Mouse (Mus musculus) lung, postnatal 36 days (tissue): ENCODE results near the gene Herpud1.
A peak's percentile ranks its signal among the peaks of the same experiment; 100 is the strongest.
"Not testable (repeated sequence)": the region's sequence is repeated elsewhere in the genome, so short reads cannot be mapped to it uniquely, and the experiment has no call there.

ENCODE experiments used
- DNase-seq: peaks from one replicate; pipeline ENCODE4 v3.0.0; 2022; ENCODE audit warnings: mixed read lengths

Herpud1 gene

DNA sequence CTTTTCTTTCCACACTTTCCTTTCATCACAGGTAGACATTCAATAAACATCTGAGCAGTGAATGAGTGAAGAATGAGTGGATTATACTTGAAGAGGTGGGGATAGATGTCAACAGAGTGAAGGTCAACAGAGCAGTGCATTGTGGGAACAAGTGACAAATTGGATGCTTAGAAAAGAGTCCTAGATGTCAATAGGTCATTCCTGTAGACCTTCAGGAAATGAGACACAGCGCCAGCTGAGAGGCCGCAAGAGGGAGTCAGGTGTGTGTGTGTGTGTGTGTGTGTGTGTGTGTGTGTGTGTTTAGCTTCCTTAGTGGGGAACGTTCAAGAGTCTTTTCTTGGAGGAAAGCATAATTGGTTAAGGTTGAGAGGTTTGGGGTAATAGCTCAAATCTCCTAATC lies 10.1 kb upstream of the Herpud1 start:
- DNase-seq = peak; percentile 70

- peak; percentile 36 for DNase-seq
Observed at GRCm38 (mm10) chr8:94376580-94376979, 9.7 kb upstream of the Herpud1 start.

GRCm38 (mm10) chr8:94377031-94377430 lies 9.2 kb upstream of the Herpud1 start:
- DNase-seq = peak; percentile 37

GRCm38 (mm10) chr8:94377714-94378205 lies 8.5 kb upstream of the Herpud1 start:
- peak; percentile 93 for DNase-seq

DNA sequence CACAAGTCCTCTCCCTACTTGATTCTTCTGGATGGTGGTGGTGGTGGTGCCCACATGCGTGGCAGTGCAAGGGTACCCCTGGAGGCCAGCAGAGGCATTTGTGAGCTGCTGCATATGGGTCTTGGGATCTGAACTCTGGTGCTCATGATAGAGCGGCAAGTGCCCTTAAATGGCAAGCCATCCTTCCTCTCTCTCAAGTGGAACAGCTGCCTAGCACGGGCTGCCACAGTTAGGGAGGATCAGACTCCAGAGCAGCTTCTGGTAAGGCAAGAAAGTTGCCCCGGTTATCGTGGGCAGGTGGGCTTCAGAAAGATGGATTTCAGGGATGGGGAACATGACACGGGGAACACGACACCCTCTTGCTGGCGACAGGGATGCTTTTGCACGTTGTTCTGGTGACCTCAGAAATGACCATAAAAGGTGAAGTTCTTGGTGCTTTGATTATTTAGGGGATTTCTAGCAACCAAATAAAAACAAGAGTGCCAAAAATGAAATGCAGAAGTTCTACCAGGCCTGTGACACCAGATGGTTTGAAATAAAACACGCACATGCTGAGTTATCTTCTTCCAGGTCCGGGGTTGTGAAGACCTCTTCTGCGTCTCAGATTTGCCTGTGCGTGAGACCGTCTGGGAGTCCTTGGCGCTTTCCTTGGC lies 7.3 kb upstream of the Herpud1 start:
- peak; percentile 48 for DNase-seq

DNA sequence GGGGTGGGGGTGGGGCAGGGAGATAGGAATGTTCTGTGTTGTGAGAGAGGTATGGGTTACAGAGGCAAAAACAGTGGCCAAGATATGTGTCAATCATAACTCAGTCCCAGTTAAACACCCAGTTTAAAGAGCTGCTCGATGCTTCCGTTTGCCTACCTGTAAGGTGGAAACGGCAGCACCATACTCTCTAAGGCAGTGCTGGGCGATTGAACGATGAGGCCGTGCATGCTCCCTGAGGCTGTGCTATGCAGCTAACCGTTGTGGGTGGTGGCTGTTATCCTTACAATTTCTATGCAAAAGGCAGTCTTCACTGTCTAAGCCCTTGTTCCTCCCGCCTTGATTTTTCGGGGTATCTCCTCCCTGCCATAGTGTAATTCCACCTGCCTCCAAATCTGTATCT lies 6.6 kb upstream of the Herpud1 start:
- DNase-seq = no peak

- no peak for DNase-seq
Observed at GRCm38 (mm10) chr8:94384166-94384565, 2.1 kb upstream of the Herpud1 start.

- no peak for DNase-seq
Observed at GRCm38 (mm10) chr8:94385506-94386213, 578 bp upstream of the Herpud1 start.

DNA sequence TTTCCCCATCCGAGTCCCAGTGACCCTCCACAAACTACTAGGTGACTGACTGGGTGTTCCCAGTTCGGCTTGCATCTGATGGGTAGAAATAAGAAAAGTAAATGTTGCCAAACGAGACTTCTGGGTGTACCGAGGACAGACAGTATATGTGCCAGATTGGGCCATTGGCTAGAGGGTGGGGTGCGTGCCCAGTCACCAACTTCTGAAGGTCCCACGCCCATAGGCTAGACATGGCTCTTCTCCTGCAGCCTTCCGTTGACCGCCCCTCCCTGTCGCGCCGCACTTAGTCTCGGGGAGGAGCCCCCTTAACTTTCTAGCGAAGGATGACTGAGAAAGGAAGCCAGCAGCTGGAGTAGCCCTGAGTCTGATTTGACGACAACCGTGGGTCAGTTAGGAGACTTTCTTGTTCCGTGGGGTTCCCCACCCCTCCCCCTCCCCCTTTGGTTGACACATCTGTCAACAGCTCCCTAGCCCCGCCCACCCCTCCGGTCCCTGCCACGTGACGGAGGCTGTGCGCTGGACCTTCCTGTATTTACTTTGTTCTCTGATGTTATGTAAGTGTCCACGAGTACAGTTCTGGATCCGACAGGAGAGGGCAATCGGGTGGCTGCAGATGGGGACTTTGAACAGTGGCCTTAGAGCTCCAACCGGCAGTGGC lies 918 bp downstream of the Herpud1 start:
- peak; percentile 97 for DNase-seq

DNA sequence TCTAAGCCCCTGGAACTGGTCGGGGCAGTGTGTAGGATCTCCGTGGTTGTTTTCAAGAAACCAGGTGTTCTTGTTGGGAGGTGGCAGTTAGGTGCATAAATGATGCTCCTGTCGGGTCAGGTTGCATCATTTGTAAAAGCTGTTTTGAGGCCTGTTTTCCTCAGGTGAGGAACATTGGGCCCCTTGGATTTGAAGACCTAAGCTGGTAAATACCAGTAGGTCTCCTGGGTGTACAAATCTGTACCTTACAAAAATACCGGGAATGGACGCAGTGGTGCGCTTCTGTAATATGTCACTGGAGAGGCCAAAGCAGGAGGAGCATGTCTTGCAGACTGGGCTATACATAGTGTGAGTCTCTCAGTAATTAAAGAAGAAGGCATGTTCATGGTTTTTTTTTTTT lies 1.5 kb downstream of the Herpud1 start:
- no peak for DNase-seq

- DNase-seq = no peak
Observed at GRCm38 (mm10) chr8:94389531-94389930, 3.3 kb downstream of the Herpud1 start.

- no peak for DNase-seq
Observed at GRCm38 (mm10) chr8:94390429-94390828, 4.2 kb downstream of the Herpud1 start.

GRCm38 (mm10) chr8:94390910-94391309 lies 4.7 kb downstream of the Herpud1 start:
- DNase-seq = no peak

GRCm38 (mm10) chr8:94392147-94392546 lies 5.9 kb downstream of the Herpud1 start:
- peak; percentile 81 for DNase-seq

DNA sequence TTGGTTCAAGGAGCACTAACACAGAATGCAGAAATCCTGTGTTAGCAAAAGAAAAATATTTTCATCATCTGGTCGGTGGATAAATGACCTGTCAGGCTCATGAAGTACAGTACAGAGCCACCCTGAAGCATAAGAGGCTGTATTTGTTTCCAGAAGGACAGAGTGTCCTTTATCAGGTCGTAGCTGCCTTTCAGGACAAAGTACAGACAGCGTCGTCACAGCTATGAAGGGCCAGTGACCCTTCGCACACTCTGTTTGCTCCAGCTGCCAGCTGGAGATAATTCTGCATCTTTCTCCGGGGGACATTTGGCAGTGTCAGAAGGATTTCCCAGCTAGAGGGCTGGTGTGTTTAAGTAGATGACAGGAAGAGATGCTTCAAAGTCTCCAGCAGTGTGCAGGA lies 6.4 kb downstream of the Herpud1 start:
- DNase-seq = no peak

DNA sequence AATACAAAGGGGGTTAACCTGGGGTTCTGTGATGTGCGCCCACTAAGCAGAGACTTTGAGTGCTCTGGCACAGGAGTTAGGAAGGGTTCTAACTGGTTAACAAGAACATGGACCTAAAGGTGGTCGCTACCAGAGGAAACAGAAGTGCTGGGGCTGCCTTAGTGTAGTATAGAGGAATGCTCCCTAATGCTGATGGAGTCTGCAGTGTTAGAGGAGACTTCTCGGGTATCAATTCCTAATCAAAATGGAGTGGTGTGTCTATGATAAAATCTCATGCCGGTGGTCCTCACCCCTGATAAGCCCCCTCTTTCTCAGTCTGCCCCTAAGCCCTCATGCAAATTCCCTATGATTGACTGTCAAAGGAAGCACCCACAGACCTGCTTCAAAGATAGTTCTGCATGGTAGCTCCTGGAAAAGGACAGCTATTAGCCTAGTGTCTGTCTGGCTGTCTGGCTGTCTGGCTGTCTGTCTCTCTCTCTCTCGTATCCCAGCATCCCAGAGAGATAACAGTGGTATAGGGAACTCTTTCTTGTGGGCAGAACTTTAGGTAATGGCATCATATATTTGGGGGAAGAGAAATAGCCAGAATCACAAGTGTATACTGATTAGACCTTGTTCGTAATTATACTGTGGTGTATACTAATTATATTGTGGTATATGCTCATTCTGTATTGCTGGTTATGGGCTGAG lies 9.8 kb downstream of the Herpud1 start:
- no peak for DNase-seq

GRCm38 (mm10) chr8:94396964-94397657 lies 10.9 kb downstream of the Herpud1 start:
- DNase-seq = peak; percentile 82

DNA sequence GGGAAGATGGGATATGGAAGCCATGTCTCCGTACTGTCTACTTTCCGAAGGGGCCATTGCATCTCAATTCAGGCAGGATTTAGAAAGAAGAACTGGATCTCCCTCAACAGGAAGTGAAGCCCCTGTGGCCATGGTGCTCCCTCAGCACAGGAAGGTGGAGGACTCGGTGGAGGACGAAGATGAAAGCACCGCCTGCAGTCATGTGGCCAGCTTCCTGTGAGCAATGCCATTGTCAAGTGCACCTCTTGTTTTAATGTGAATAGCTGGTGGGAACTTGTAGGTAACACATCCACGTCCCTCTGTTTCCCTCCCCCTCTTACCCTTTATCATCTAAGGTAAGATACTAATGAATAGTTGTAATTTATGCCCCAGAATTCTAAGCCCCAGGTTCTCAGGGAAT lies 12.3 kb downstream of the Herpud1 start:
- no peak for DNase-seq

DNA sequence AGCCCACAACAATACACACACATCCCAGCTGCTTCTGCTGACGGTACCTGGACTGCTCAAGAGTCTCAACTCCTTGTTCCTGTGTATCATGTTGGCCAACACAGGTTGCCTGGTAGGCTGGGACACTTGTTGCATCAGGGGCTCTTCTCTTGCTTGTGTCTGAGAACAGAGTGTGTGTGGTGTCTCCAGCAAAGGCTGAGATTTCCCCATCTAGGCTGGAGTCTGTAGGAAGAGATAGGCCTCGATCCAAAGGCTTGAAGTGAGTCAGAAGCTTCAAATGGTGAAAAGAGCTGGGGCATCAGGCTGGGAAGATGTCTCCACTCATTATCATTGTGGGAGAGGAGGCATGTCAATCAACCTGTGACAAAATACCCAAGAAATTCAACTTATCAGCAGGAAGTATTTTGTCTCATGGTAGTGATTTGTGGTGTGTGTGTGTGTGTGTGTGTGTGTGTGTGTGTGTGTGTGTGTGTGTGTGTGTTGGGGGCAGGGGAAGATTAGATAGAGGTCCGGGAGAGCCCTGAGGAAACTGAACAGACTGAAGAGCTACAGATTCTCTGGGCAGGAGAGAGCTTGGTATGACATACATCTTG lies 13.2 kb downstream of the Herpud1 start:
- DNase-seq = no peak

GRCm38 (mm10) chr8:94399957-94400356 lies 13.7 kb downstream of the Herpud1 start:
- not testable (repeated sequence) for DNase-seq

- no peak for DNase-seq
Observed at GRCm38 (mm10) chr8:94408443-94409080, 22.3 kb downstream of the Herpud1 start.

- no peak for DNase-seq
Observed at GRCm38 (mm10) chr8:94409523-94409922, 23.3 kb downstream of the Herpud1 start.
